Comparison of ENCODE assay signal across 8 mouse cellular contexts in the genomic region with DNA sequence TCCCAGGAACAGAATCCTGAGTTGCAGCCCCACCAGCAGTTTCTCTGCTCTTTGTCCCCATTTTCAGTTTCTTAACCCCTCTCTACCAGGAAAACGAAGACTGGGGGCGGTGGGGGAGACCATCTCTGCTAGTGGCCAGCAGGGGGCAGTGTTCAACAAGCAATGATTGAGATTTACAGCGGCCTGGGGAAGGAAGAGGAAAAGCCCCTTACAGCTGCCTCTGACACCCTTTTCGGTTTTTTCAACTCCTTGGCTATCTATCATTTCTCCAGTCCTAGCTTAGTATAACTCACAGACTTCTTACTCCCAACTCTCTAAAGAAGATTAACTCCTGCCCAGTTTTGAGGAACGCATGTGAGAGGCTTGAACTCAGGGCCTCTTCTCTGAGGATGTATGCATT. TPM values are rescaled to one million over a fixed set of nuclear protein-coding genes. Genes with fewer than 3 reads are reported as not detected.
DNase-seq lines count a peak whose midpoint lies in the region; ATAC-seq and TF ChIP-seq lines count a peak whose summit lies in the region.

No protein-coding gene starts in this region.

- DNase-seq in hindbrain, embryonic 10.5 days (ENCODE audit: low spot score) = peak; percentile 86
- DNase-seq in kidney, postnatal 36 days = peak; percentile 52 to 81
- peak; percentile 58 for DNase-seq in lung, postnatal 25 days (ENCODE audit: low spot score)
- peak; percentile 83 for DNase-seq in right cerebral cortex, postnatal 4 days

- no peaks in the 10 kb centered on the region for H3K36me3 ChIP-seq in hindbrain, embryonic 10.5 days
- H3K36me3 ChIP-seq in hindbrain, embryonic 16.5 days (ENCODE audit: control insufficient read depth, insufficient read depth, low read length) = no peaks in the 10 kb centered on the region
- H3K36me3 ChIP-seq in heart, embryonic 15.5 days = no peaks in the 10 kb centered on the region

- H3K4me2 ChIP-seq in hindbrain, embryonic 16.5 days (ENCODE audit: low read length) = no peak overlapping the region
- 0 out of 2 replicates have a peak overlapping the region, but pooled peaks have one; percentile 15 for H3K4me2 ChIP-seq in heart, embryonic 15.5 days

- no peak; the same call in 1 of the 2 replicates for ATAC-seq in hindbrain, embryonic 16.5 days
- ATAC-seq in heart, embryonic 15.5 days (replicated peaks; ENCODE audit: insufficient number of reproducible peaks, insufficient read depth, low FRiP score, low read depth) = no peak

- no peaks in the 10 kb centered on the region for H3K9me3 ChIP-seq in hindbrain, embryonic 10.5 days
- H3K9me3 ChIP-seq in hindbrain, embryonic 16.5 days (ENCODE audit: control insufficient read depth, low read length) = no peaks in the 10 kb centered on the region
- H3K9me3 ChIP-seq in heart, embryonic 15.5 days (replicated peaks) = no peaks in the 10 kb centered on the region

- 14% methylated on average over 5 of the region's 5 CpGs for WGBS in hindbrain, embryonic 10.5 days
- 11% methylated on average over 5 of the region's 5 CpGs for WGBS in hindbrain, embryonic 16.5 days
- 15% methylated on average over 5 of the region's 5 CpGs for WGBS in heart, embryonic 15.5 days

- H3K4me3 ChIP-seq in hindbrain, embryonic 10.5 days = no peak overlapping the region
- no peak overlapping the region for H3K4me3 ChIP-seq in hindbrain, embryonic 16.5 days (ENCODE audit: low read length)
- no peak overlapping the region for H3K4me3 ChIP-seq in bone marrow macrophage, adult 2 months (ENCODE audit: insufficient read depth, low read length)
- H3K4me3 ChIP-seq in embryonic fibroblast, embryonic 13.5 days (ENCODE audit: insufficient read depth, low read length) = no peak overlapping the region
- H3K4me3 ChIP-seq in heart, embryonic 15.5 days = no peak overlapping the region

- H3K9ac ChIP-seq in hindbrain, embryonic 16.5 days (ENCODE audit: low read depth, low read length) = no peak overlapping the region
- H3K9ac ChIP-seq in heart, embryonic 15.5 days = no peak overlapping the region

- peak; percentile 99 for TF ChIP-seq CTCF in bone marrow macrophage, adult 2 months (IDR thresholded peaks at IDR 0.05; ENCODE audit: low read depth, low read length)
- peak; percentile 51 for TF ChIP-seq CTCF in embryonic fibroblast, embryonic 13.5 days (IDR thresholded peaks at IDR 0.05; ENCODE audit: borderline replicate concordance, insufficient read depth, low read length)

- peaks cover 17% of the 10 kb centered on the region; the same call in 1 of the 2 replicates for H3K27me3 ChIP-seq in hindbrain, embryonic 10.5 days (ENCODE audit: insufficient read depth, poor library complexity, severe bottlenecking)
- no peaks in the 10 kb centered on the region for H3K27me3 ChIP-seq in hindbrain, embryonic 16.5 days (replicated peaks; ENCODE audit: control insufficient read depth, insufficient read depth, low read length)
- H3K27me3 ChIP-seq in heart, embryonic 15.5 days = peaks cover 16% of the 10 kb centered on the region

- TF ChIP-seq POLR2A in bone marrow macrophage, adult 2 months (IDR thresholded peaks at IDR 0.05; ENCODE audit: borderline replicate concordance, low read depth, low read length) = no peak
- no peak for TF ChIP-seq POLR2A in embryonic fibroblast, embryonic 13.5 days (IDR thresholded peaks at IDR 0.05; ENCODE audit: low read depth, low read length)

- H3K27ac ChIP-seq in hindbrain, embryonic 10.5 days = peak overlapping the region; percentile 92
- H3K27ac ChIP-seq in hindbrain, embryonic 16.5 days (ENCODE audit: low read depth, low read length) = no peak overlapping the region
- no peak overlapping the region for H3K27ac ChIP-seq in bone marrow macrophage, adult 2 months (ENCODE audit: insufficient read depth, low read depth, low read length)
- no peak overlapping the region for H3K27ac ChIP-seq in embryonic fibroblast, embryonic 13.5 days (ENCODE audit: insufficient read depth, low read length)
- no peak overlapping the region for H3K27ac ChIP-seq in heart, embryonic 15.5 days

- peaks cover 43% of the 10 kb centered on the region for H3K4me1 ChIP-seq in hindbrain, embryonic 10.5 days (replicated peaks)
- peaks cover 18% of the 10 kb centered on the region for H3K4me1 ChIP-seq in hindbrain, embryonic 16.5 days (ENCODE audit: control insufficient read depth, insufficient read depth, low read depth, low read length)
- 0 out of 2 replicates have a peak, but pooled peaks cover 3% of the 10 kb centered on the region for H3K4me1 ChIP-seq in bone marrow macrophage, adult 2 months (ENCODE audit: control insufficient read depth, insufficient read depth, low read length)
- H3K4me1 ChIP-seq in embryonic fibroblast, embryonic 13.5 days (ENCODE audit: control insufficient read depth, insufficient read depth, low read length) = no peaks in the 10 kb centered on the region
- 0 out of 2 replicates have a peak, but pooled peaks cover 3% of the 10 kb centered on the region for H3K4me1 ChIP-seq in heart, embryonic 15.5 days (replicated peaks)

RNA-seq across cellular contexts. Expression of a gene that starts 10.4 kb away (rescaled TPM):
- 9.9 and 16.3 TPM in 2 replicates for polyA plus RNA-seq in hindbrain, embryonic 10.5 days (2016; fragmentation: Nextera tagmentation; extraction: Ambion mirVana)
- polyA plus RNA-seq in hindbrain, embryonic 16.5 days (2015; fragmentation: Nextera tagmentation; extraction: Ambion mirVana) = 2.6 and 3.2 TPM in 2 replicates
- not detected in 2 replicates for polyA plus RNA-seq in bone marrow macrophage, adult 2 months (2012; ENCODE audit: insufficient read depth, insufficient read length, missing spikeins)
- not detected in 2 replicates for polyA plus RNA-seq in embryonic fibroblast, embryonic 13.5 days (2011; ENCODE audit: insufficient read length, low read depth, missing spikeins)
- not detected in 2 replicates for polyA plus RNA-seq in heart, embryonic 15.5 days (2015; fragmentation: Nextera tagmentation; extraction: Ambion mirVana)

RNA-seq across cellular contexts. Expression of a gene that starts 18.7 kb away (rescaled TPM):
- 46.0 and 72.6 TPM in 2 replicates for polyA plus RNA-seq in hindbrain, embryonic 10.5 days (2016; fragmentation: Nextera tagmentation; extraction: Ambion mirVana)
- 39.9 and 50.1 TPM in 2 replicates for polyA plus RNA-seq in hindbrain, embryonic 16.5 days (2015; fragmentation: Nextera tagmentation; extraction: Ambion mirVana)
- polyA plus RNA-seq in bone marrow macrophage, adult 2 months (2012; ENCODE audit: insufficient read depth, insufficient read length, missing spikeins) = 0.74 and 1.2 TPM in 2 replicates
- polyA plus RNA-seq in embryonic fibroblast, embryonic 13.5 days (2011; ENCODE audit: insufficient read length, low read depth, missing spikeins) = 9.1 and 12.3 TPM in 2 replicates
- 6.7 and 8.5 TPM in 2 replicates for polyA plus RNA-seq in heart, embryonic 15.5 days (2015; fragmentation: Nextera tagmentation; extraction: Ambion mirVana)

RNA-seq across cellular contexts. Expression of a gene that starts 35.4 kb away (rescaled TPM):
- polyA plus RNA-seq in hindbrain, embryonic 10.5 days (2016; fragmentation: Nextera tagmentation; extraction: Ambion mirVana) = 173 and 187 TPM in 2 replicates
- polyA plus RNA-seq in hindbrain, embryonic 16.5 days (2015; fragmentation: Nextera tagmentation; extraction: Ambion mirVana) = 181 and 214 TPM in 2 replicates
- polyA plus RNA-seq in bone marrow macrophage, adult 2 months (2012; ENCODE audit: insufficient read depth, insufficient read length, missing spikeins) = 159 and 167 TPM in 2 replicates
- 369 and 398 TPM in 2 replicates for polyA plus RNA-seq in embryonic fibroblast, embryonic 13.5 days (2011; ENCODE audit: insufficient read length, low read depth, missing spikeins)
- polyA plus RNA-seq in heart, embryonic 15.5 days (2015; fragmentation: Nextera tagmentation; extraction: Ambion mirVana) = 152 and 186 TPM in 2 replicates

RNA-seq across cellular contexts. Expression of a gene that starts 35.7 kb away (rescaled TPM):
- polyA plus RNA-seq in hindbrain, embryonic 10.5 days (2016; fragmentation: Nextera tagmentation; extraction: Ambion mirVana) = 112 and 127 TPM in 2 replicates
- polyA plus RNA-seq in hindbrain, embryonic 16.5 days (2015; fragmentation: Nextera tagmentation; extraction: Ambion mirVana) = 110 and 121 TPM in 2 replicates
- 142 and 144 TPM in 2 replicates for polyA plus RNA-seq in bone marrow macrophage, adult 2 months (2012; ENCODE audit: insufficient read depth, insufficient read length, missing spikeins)
- 122 and 145 TPM in 2 replicates for polyA plus RNA-seq in embryonic fibroblast, embryonic 13.5 days (2011; ENCODE audit: insufficient read length, low read depth, missing spikeins)
- 91.8 and 117 TPM in 2 replicates for polyA plus RNA-seq in heart, embryonic 15.5 days (2015; fragmentation: Nextera tagmentation; extraction: Ambion mirVana)
